Mouse (Mus musculus): Measurements from ENCODE around the gene Gm3402. TPM values are rescaled to one million over a fixed set of nuclear protein-coding genes. Genes with fewer than 3 reads are reported as not detected.
"Not testable (repeated sequence)": the region's sequence is repeated elsewhere in the genome, so short reads cannot be mapped to it uniquely, and the experiment has no call there.

Gm3402 gene
- not detected in 2 replicates for polyA plus RNA-seq (2015; fragmentation: Nextera tagmentation; extraction: Ambion mirVana)

DNA sequence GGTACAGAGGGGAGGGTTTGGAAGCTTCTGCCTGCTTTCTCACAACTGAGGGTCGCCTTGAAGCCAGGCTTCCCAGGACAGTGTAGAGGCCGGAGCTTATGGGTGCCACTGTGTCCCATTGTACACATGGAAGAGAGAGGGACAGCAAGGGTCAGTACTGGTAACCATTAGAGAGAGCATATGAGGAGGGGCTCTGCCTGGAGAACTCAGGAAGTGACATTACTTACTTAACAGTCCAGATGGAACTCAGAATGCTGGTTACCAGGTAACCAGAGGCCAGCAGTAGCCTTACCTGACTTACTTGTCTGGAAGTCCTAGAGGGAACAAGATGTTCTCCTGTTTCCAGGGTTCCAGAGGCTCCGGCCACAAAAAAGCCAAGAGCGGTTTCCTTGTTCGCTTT, at the start of gene Gm3402:
TSS of gene Gm3402 (plus strand) at position 301 of the 400 bp plus-strand sequence.
- not testable (repeated sequence) for H3K27ac ChIP-seq; H3K4me2 ChIP-seq; H3K27me3 ChIP-seq; H3K36me3 ChIP-seq; ATAC-seq (ENCODE audit: low FRiP score); H3K4me1 ChIP-seq (replicated peaks); H3K9ac ChIP-seq; H3K4me3 ChIP-seq; H3K9me3 ChIP-seq
- 93% methylated on average over 2 of the region's 5 CpGs for WGBS

DNA sequence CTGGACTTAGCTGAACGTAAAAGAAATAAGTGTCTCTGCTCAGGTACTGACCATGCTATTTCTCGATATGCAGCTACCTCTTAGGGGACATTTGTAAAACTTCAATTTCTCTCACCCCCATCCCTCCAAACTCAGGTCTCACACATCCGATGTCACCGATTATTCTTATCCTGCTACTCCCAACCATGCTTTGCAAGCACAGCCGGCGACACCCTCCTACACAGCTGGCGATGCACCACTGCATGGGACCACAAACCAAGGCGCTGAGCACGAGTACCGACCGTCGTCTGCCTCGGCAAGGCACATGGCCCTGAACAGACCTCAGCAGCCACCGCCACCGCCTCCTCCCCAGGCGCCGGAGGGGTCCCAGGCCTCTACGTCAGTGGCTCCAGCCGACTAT, 47.3 kb upstream of the Gm3402 start:
- H3K27ac ChIP-seq: no peak overlapping the region
- peaks cover 71% of the 10 kb centered on the region for H3K36me3 ChIP-seq
- no peak overlapping the region for H3K4me3 ChIP-seq
- 95% methylated on average over 19 of the region's 19 CpGs for WGBS
- H3K4me2 ChIP-seq: no peak overlapping the region
- no peak overlapping the region; the same call in 1 of the 2 replicates for H3K9ac ChIP-seq
- no peak for ATAC-seq (ENCODE audit: low FRiP score)
- H3K27me3 ChIP-seq: no peaks in the 10 kb centered on the region
- no peaks in the 10 kb centered on the region for H3K9me3 ChIP-seq
- H3K4me1 ChIP-seq (replicated peaks): no peaks in the 10 kb centered on the region

DNA sequence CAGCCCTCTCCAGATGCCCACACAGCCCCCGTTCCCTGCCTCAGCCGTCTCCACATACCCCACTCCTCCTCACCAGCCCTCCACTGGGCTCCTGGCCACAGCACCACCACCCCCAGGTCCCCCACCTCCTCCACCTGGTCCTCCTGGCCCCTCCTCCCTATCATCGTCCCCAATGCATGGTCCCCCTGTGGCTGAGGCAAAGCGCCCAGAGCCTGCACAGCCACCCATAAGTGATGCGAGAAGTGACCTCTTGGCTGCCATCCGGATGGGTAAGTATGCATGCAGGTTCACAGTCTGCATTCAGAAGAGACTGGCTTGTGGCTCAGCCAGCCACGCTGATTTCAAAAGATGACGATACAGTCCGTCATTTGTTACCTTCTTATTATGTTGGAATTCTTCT, 45.6 kb upstream of the Gm3402 start:
- peaks cover 64% of the 10 kb centered on the region for H3K36me3 ChIP-seq
- H3K9me3 ChIP-seq: no peaks in the 10 kb centered on the region

DNA sequence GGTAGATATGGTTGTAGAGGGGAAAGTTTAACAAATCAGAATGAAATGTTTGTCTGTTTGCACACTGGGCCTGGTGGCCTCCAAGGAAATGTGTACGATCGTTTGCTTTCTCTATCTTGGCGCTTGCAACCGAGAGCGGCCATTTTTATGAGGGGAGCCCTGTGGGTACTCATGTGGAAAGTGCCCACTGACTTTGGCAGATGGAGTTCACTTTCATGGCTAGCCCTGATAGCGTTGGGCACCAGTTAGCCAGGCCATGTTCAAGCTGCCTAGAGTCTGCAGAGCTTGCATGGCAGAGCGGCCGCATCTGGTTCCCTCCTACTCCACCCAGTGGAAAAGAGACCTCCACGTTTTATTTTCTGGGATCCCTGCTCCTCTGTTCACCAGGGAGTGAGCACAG, 43.1 kb upstream of the Gm3402 start:
- ATAC-seq (ENCODE audit: low FRiP score): no peak
- Histone ChIP-seq H3K27me3 (no peaks in the 10 kb centered on the region), H3K4me3 (no peak overlapping the region), H3K36me3 (peaks cover 58% of the 10 kb centered on the region), H3K4me1 (replicated peaks) (no peaks in the 10 kb centered on the region), H3K4me2 (no peak overlapping the region), H3K27ac (no peak overlapping the region), H3K9ac (no peak overlapping the region), H3K9me3 (no peaks in the 10 kb centered on the region)
- WGBS: 88% methylated on average over 9 of the region's 9 CpGs

More for the DNA sequence above, 45.6 kb upstream of the Gm3402 start:
- 95% methylated on average over 9 of the region's 9 CpGs for WGBS
- Histone ChIP-seq H3K27me3 (no peaks in the 10 kb centered on the region), H3K9ac (no peak overlapping the region), H3K27ac (no peak overlapping the region), H3K4me2 (no peak overlapping the region), H3K4me3 (no peak overlapping the region), H3K4me1 (replicated peaks) (no peaks in the 10 kb centered on the region)
- no peak for ATAC-seq (ENCODE audit: low FRiP score)

DNA sequence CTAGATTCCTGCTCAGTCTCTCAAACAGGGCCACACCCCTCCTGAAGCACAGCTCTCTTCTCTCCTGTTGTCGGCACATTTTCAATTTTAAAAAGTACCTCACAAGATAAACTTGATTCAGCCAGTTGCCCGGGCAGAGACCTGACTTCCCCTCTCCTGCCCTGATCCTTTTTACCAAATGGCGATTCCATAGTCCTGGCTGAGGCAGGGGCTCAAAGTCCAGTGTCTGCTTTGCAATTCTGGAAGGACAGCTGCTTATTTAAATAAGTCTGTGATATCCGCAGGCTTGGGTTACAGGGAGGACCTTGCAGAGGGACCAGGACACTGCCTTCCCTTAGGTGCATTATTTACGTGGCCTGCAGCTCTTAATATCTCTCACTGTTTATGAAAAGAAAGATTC, 42.6 kb upstream of the Gm3402 start:
- no peak for ATAC-seq (ENCODE audit: low FRiP score)
- no peaks in the 10 kb centered on the region for H3K9me3 ChIP-seq
- H3K27ac ChIP-seq: no peak overlapping the region
- no peaks in the 10 kb centered on the region for H3K4me1 ChIP-seq (replicated peaks)
- peaks cover 53% of the 10 kb centered on the region for H3K36me3 ChIP-seq
- 88% methylated on average over 5 of the region's 5 CpGs for WGBS
- H3K27me3 ChIP-seq: no peaks in the 10 kb centered on the region
- H3K4me3 ChIP-seq: no peak overlapping the region
- no peak overlapping the region for H3K4me2 ChIP-seq
- H3K9ac ChIP-seq: no peak overlapping the region

DNA sequence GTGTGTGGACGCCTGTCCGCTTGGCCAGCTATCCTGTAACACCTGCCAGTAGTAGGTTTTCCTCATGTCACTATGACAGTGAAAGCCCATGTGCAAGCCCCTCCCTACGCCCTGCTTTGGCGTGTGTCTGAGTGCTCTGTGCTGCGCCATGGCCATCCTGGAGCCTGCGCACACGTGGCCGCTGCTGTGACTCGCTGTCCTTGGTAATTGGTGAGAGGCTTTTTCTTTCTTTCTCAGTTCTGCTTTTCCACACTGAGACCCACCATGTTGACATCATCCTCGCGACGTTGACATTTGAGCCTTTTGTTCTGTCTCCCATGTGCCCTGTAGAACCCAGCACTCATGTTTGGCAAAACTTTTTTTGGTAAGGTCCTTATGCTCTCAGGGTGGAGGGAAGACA, 42.1 kb upstream of the Gm3402 start:
- H3K27ac ChIP-seq: no peak overlapping the region
- no peak overlapping the region for H3K9ac ChIP-seq
- H3K4me2 ChIP-seq: no peak overlapping the region
- H3K27me3 ChIP-seq: no peaks in the 10 kb centered on the region
- no peaks in the 10 kb centered on the region for H3K4me1 ChIP-seq (replicated peaks)
- peaks cover 48% of the 10 kb centered on the region for H3K36me3 ChIP-seq
- H3K4me3 ChIP-seq: no peak overlapping the region
- no peak for ATAC-seq (ENCODE audit: low FRiP score)
- H3K9me3 ChIP-seq: no peaks in the 10 kb centered on the region
- WGBS: 94% methylated on average over 12 of the region's 12 CpGs

DNA sequence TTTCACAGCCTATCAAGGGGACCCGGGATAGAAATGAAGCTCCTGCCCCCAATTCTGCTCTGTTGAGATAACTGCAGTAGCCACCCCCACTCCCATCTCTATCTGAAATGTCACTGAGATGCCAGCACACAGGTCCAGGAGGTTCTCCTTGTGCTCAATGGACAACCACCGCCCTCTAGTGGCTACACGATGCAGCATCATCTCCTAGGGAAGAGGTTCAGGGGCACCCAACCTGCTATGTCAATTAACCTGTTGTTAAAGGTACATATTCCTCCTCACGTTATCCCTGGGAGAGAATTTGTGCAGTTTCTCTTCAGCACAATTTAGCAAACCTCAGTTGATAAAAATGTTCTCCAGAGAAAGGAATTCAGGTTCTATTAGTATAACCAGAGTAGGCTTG, 34.4 kb upstream of the Gm3402 start:
- not testable (repeated sequence) for H3K9me3 ChIP-seq; H3K4me3 ChIP-seq; H3K27me3 ChIP-seq; H3K9ac ChIP-seq; H3K4me2 ChIP-seq; H3K27ac ChIP-seq; H3K36me3 ChIP-seq; ATAC-seq (ENCODE audit: low FRiP score); H3K4me1 ChIP-seq (replicated peaks)
- 8% methylated on average over 4 of the region's 4 CpGs for WGBS

DNA sequence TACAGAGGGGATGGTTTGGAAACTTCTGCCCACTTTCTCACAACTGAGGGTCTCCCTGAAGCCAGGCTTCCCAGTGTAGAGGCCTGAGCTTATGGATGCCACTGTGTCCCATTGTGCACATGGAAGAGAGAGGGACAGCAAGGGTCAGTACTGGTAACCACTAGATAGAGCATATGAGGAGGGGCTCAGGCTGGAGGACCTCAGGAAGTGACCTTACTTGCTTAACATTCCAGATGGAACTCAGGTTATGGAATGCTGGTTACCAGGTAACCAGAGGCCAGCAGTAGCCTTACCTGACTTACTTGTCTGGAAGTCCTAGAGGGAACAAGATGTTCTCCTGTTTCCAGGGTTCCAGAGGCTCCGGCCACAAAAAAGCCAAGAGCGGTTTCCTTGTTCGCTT, 32.3 kb upstream of the Gm3402 start, which contains the start of gene Gm6408:
TSS of gene Gm6408 (plus strand) at position 301 of the 400 bp plus-strand sequence.
- H3K4me2 ChIP-seq; H3K4me1 ChIP-seq (replicated peaks); H3K27me3 ChIP-seq; H3K9me3 ChIP-seq; ATAC-seq (ENCODE audit: low FRiP score); H3K36me3 ChIP-seq; H3K27ac ChIP-seq; H3K9ac ChIP-seq; H3K4me3 ChIP-seq: not testable (repeated sequence)
- WGBS: 95% methylated on average over 3 of the region's 3 CpGs

DNA sequence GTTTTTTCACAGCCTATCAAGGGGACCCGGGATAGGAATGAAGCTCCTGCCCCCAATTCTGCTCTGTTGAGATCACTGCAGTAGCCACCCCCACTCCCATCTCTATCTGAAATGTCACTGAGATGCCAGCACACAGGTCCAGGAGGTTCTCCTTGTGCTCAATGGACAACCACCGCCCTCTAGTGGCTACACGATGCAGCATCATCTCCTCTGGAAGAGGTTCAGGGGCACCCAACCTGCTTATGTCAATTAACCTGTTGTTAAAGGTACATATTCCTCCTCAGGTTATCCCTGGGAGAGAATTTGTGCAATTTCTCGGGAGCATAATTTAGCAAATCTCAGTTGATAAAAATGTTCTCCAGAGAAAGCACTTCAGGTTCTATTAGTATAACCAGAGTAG, 25.0 kb upstream of the Gm3402 start:
- ATAC-seq (ENCODE audit: low FRiP score); H3K36me3 ChIP-seq; H3K4me3 ChIP-seq; H3K4me2 ChIP-seq; H3K9ac ChIP-seq; H3K27ac ChIP-seq; H3K27me3 ChIP-seq; H3K9me3 ChIP-seq; H3K4me1 ChIP-seq (replicated peaks): not testable (repeated sequence)
- 16% methylated on average over 3 of the region's 4 CpGs for WGBS

DNA sequence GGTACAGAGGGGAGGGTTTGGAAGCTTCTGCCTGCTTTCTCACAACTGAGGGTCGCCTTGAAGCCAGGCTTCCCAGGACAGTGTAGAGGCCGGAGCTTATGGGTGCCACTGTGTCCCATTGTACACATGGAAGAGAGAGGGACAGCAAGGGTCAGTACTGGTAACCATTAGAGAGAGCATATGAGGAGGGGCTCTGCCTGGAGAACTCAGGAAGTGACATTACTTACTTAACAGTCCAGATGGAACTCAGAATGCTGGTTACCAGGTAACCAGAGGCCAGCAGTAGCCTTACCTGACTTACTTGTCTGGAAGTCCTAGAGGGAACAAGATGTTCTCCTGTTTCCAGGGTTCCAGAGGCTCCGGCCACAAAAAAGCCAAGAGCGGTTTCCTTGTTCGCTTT, 22.9 kb upstream of the Gm3402 start, which contains the start of gene Gm6370:
TSS of gene Gm6370 (plus strand) at position 301 of the 400 bp plus-strand sequence.
- H3K9ac ChIP-seq; H3K27ac ChIP-seq; H3K4me1 ChIP-seq (replicated peaks); H3K9me3 ChIP-seq; H3K4me2 ChIP-seq; H3K4me3 ChIP-seq; H3K27me3 ChIP-seq; ATAC-seq (ENCODE audit: low FRiP score); H3K36me3 ChIP-seq: not testable (repeated sequence)
- WGBS: no CpG with 5 or more reads among the region's 5 CpGs

DNA sequence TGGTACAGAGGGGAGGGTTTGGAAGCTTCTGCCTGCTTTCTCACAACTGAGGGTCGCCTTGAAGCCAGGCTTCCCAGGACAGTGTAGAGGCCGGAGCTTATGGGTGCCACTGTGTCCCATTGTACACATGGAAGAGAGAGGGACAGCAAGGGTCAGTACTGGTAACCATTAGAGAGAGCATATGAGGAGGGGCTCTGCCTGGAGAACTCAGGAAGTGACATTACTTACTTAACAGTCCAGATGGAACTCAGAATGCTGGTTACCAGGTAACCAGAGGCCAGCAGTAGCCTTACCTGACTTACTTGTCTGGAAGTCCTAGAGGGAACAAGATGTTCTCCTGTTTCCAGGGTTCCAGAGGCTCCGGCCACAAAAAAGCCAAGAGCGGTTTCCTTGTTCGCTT, 11.8 kb upstream of the Gm3402 start, which contains the start of gene 4930449I24Rik:
TSS of gene 4930449I24Rik (plus strand) at position 301 of the 400 bp plus-strand sequence.
- H3K4me2 ChIP-seq; H3K36me3 ChIP-seq; H3K9me3 ChIP-seq; H3K27ac ChIP-seq; ATAC-seq (ENCODE audit: low FRiP score); H3K4me3 ChIP-seq; H3K27me3 ChIP-seq; H3K9ac ChIP-seq; H3K4me1 ChIP-seq (replicated peaks): not testable (repeated sequence)
- WGBS: no CpG with 5 or more reads among the region's 5 CpGs

DNA sequence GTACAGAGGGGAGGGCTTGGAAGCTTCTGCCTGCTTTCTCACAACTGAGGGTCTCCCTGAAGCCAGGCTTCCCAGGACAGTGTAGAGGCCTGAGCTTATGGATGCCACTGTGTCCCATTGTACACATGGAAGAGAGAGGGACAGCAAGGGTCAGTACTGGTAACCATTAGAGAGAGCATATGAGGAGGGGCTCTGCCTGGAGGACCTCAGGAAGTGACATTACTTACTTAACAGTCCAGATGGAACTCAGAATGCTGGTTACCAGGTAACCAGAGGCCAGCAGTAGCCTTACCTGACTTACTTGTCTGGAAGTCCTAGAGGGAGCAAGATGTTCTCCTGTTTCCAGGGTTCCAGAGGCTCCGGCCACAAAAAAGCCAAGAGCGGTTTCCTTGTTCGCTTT, 11.6 kb downstream of the Gm3402 start, which contains the start of gene Gm3404:
TSS of gene Gm3404 (plus strand) at position 301 of the 400 bp plus-strand sequence.
- not testable (repeated sequence) for H3K4me1 ChIP-seq (replicated peaks); H3K27me3 ChIP-seq; H3K9me3 ChIP-seq; H3K4me3 ChIP-seq; ATAC-seq (ENCODE audit: low FRiP score); H3K4me2 ChIP-seq; H3K9ac ChIP-seq; H3K27ac ChIP-seq; H3K36me3 ChIP-seq
- 97% methylated on average over 3 of the region's 3 CpGs for WGBS

DNA sequence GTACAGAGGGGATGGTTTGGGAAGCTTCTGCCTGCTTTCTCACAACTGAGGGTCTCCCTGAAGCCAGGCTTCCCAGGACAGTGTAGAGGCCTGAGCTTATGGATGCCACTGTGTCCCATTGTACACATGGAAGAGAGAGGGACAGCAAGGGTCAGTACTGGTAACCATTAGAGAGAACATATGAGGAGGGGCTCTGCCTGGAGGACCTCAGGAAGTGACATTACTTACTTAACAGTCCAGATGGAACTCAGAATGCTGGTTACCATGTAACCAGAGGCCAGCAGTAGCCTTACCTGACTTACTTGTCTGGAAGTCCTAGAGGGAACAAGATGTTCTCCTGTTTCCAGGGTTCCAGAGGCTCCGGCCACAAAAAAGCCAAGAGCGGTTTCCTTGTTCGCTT, 23.4 kb downstream of the Gm3402 start, which contains the start of gene Gm3409:
TSS of gene Gm3409 (plus strand) at position 301 of the 400 bp plus-strand sequence.
- WGBS: 94% methylated on average over 3 of the region's 3 CpGs
- H3K4me3 ChIP-seq; H3K4me2 ChIP-seq; H3K27me3 ChIP-seq; H3K9ac ChIP-seq; ATAC-seq (ENCODE audit: low FRiP score); H3K4me1 ChIP-seq (replicated peaks); H3K27ac ChIP-seq; H3K9me3 ChIP-seq; H3K36me3 ChIP-seq: not testable (repeated sequence)
